Comparison of ENCODE assay signal across 8 mouse cellular contexts in the genomic region with DNA sequence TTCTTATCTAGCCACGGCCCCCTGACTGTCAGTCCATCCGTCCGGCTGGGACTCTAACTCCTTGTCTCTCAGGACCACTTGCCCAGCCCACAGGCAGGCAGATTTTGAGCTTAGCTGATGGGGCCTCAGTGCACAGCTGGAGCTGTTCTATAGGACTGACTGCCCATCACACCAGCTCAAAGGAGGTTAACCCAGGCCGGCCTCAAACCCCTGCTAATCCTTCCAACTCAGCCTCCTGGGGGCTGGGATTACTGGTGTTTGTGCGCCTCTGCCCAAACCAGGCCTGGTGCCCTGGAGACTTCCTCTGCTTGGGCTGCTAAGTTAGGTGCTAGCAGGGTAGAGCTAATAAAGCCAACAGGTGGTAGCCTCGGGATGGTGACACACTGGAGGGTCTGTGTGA. TPM values are rescaled to one million over a fixed set of nuclear protein-coding genes. Genes with fewer than 3 reads are reported as not detected.
A peak's percentile ranks its signal among the peaks of the same experiment; 100 is the strongest.
DNase-seq lines count a peak whose midpoint lies in the region; ATAC-seq and TF ChIP-seq lines count a peak whose summit lies in the region.

No protein-coding gene starts in this region.

- TF ChIP-seq CTCF in heart, adult 2 months (IDR thresholded peaks at IDR 0.05) = no peak
- no peak for TF ChIP-seq CTCF in E14TG2a.4 (conservative IDR thresholded peaks at IDR 0.05; ENCODE audit: low read length)

- WGBS in heart, adult 2 months = 74% methylated on average over 6 of the region's 6 CpGs
- 19% methylated on average over 6 of the region's 6 CpGs for WGBS in forebrain, embryonic 14.5 days
- WGBS in liver, embryonic 13.5 days (ENCODE audit: insufficient replicate concordance) = 36% methylated on average over 6 of the region's 6 CpGs

- peaks cover 31% of the 10 kb centered on the region for H3K36me3 ChIP-seq in heart, adult 2 months (ENCODE audit: control insufficient read depth, insufficient read depth, low read length)
- peaks cover 99% of the 10 kb centered on the region for H3K36me3 ChIP-seq in E14TG2a.4 (ENCODE audit: insufficient read depth, low read length)
- H3K36me3 ChIP-seq in forebrain, embryonic 14.5 days (ENCODE audit: control insufficient read depth, insufficient read depth, low read length) = peaks cover 57% of the 10 kb centered on the region
- peaks cover 27% of the 10 kb centered on the region for H3K36me3 ChIP-seq in liver, embryonic 13.5 days

- H3K9me3 ChIP-seq in E14TG2a.4 (ENCODE audit: low read length) = no peaks in the 10 kb centered on the region
- no peaks in the 10 kb centered on the region for H3K9me3 ChIP-seq in forebrain, embryonic 14.5 days (replicated peaks; ENCODE audit: control insufficient read depth, low read length)
- no peaks in the 10 kb centered on the region for H3K9me3 ChIP-seq in liver, embryonic 13.5 days (replicated peaks)

- TF ChIP-seq EP300 in heart, adult 2 months (IDR thresholded peaks at IDR 0.05; ENCODE audit: insufficient read depth, low read depth, low read length) = no peak

- no peaks in the 10 kb centered on the region for H3K27me3 ChIP-seq in heart, adult 2 months (ENCODE audit: control insufficient read depth, insufficient read depth, low read length)
- H3K27me3 ChIP-seq in E14TG2a.4 (ENCODE audit: insufficient read depth, low read length) = no peaks in the 10 kb centered on the region
- H3K27me3 ChIP-seq in forebrain, embryonic 14.5 days (replicated peaks; ENCODE audit: control insufficient read depth, insufficient read depth, low read length) = no peaks in the 10 kb centered on the region
- no peaks in the 10 kb centered on the region for H3K27me3 ChIP-seq in liver, embryonic 13.5 days

- H3K79me2 ChIP-seq in heart, adult 2 months (replicated peaks; ENCODE audit: control insufficient read depth, insufficient read depth, low read length) = no peaks in the 10 kb centered on the region

- H3K4me2 ChIP-seq in forebrain, embryonic 14.5 days (ENCODE audit: low read length) = no peak overlapping the region
- 0 out of 2 replicates have a peak overlapping the region, but pooled peaks have one; percentile 12 for H3K4me2 ChIP-seq in liver, embryonic 13.5 days

- ATAC-seq in forebrain, embryonic 14.5 days = 0 out of 2 replicates have a peak, but pooled peaks have one; percentile 2
- no peak for ATAC-seq in liver, embryonic 13.5 days (ENCODE audit: low read depth)

- TF ChIP-seq POLR2A in heart, adult 2 months (IDR thresholded peaks at IDR 0.05; ENCODE audit: insufficient read depth, low read depth, low read length) = no peak

- H3K9ac ChIP-seq in heart, adult 2 months (ENCODE audit: low read depth, low read length) = no peak overlapping the region
- no peak overlapping the region for H3K9ac ChIP-seq in forebrain, embryonic 14.5 days (ENCODE audit: low read length)
- no peak overlapping the region for H3K9ac ChIP-seq in liver, embryonic 13.5 days

- H3K4me1 ChIP-seq in heart, adult 2 months (ENCODE audit: control insufficient read depth, insufficient read depth, low read length) = peaks cover 52% of the 10 kb centered on the region
- peaks cover 100% of the 10 kb centered on the region for H3K4me1 ChIP-seq in E14TG2a.4 (replicated peaks; ENCODE audit: low read depth, low read length)
- peaks cover 15% of the 10 kb centered on the region for H3K4me1 ChIP-seq in forebrain, embryonic 14.5 days (ENCODE audit: control insufficient read depth, insufficient read depth, low read length)
- peaks cover 97% of the 10 kb centered on the region for H3K4me1 ChIP-seq in liver, embryonic 13.5 days (replicated peaks)

- H3K4me3 ChIP-seq in heart, adult 2 months = no peak overlapping the region
- H3K4me3 ChIP-seq in E14TG2a.4 (replicated peaks; ENCODE audit: low read length) = peak overlapping the region; percentile 54
- no peak overlapping the region for H3K4me3 ChIP-seq in forebrain, embryonic 14.5 days (ENCODE audit: low read depth, low read length)
- no peak overlapping the region for H3K4me3 ChIP-seq in liver, embryonic 13.5 days (replicated peaks)

- intact Hi-C loops in heart, adult 2 months (cut with DNase I) = no loop called here
- intact Hi-C loops in heart, postnatal 25 days (cut with DNase I) = no loop called here

- H3K27ac ChIP-seq in heart, adult 2 months = peak overlapping the region; percentile 52
- peak overlapping the region; percentile 74; the same call in 1 of the 2 replicates for H3K27ac ChIP-seq in forebrain, embryonic 14.5 days (ENCODE audit: low read depth, low read length)
- 0 out of 2 replicates have a peak overlapping the region, but pooled peaks have one; percentile 47 for H3K27ac ChIP-seq in liver, embryonic 13.5 days

- no peak for DNase-seq in heart, adult 2 months
- no peak for DNase-seq in heart, postnatal 25 days (ENCODE audit: low spot score)
- no peak for DNase-seq in forebrain, embryonic 14.5 days (ENCODE audit: low spot score)
- no peak for DNase-seq in liver, embryonic 13.5 days
- DNase-seq in thymus, postnatal 14 days = no peak
- DNase-seq in Muller cell, postnatal 12 days (ENCODE audit: inconsistent ontology term) = no peak
- DNase-seq in MN1 (ENCODE audit: low spot score) = no peak

RNA-seq across cellular contexts. Expression of gene Lasp1, which starts 19.2 kb away (rescaled TPM):
- total RNA-seq in heart, adult 2 months (2021) = 10 to 100 TPM; 28.2 to 31.6 TPM
- 31.1 and 38.5 TPM in 2 replicates for polyA plus RNA-seq in heart, adult 2 months (2012; rRNA removed)
- 10 to 100 TPM; 41.3 to 46.2 TPM for total RNA-seq in heart, postnatal 25 days (2021)
- polyA plus RNA-seq in forebrain, embryonic 14.5 days (2014; fragmentation: Nextera tagmentation; extraction: Ambion mirVana) = 77.6 and 94.6 TPM in 2 replicates
- 27.5 and 31.2 TPM in 2 replicates for polyA plus RNA-seq in liver, embryonic 13.5 days (2015; fragmentation: Nextera tagmentation; extraction: Ambion mirVana)

RNA-seq across cellular contexts. Expression of gene B230217C12Rik, which starts 22.6 kb away (rescaled TPM):
- 1 to 10 TPM in 1 of 2 experiments, under 1 TPM in 1; 0.64 to 1.6 TPM for total RNA-seq in heart, adult 2 months (2021)
- polyA plus RNA-seq in heart, adult 2 months (2012; rRNA removed) = 2.3 and 2.7 TPM in 2 replicates
- total RNA-seq in heart, postnatal 25 days (2021) = under 1 TPM; 0.83 to 0.87 TPM
- polyA plus RNA-seq in forebrain, embryonic 14.5 days (2014; fragmentation: Nextera tagmentation; extraction: Ambion mirVana) = 20.3 and 21.5 TPM in 2 replicates
- polyA plus RNA-seq in liver, embryonic 13.5 days (2015; fragmentation: Nextera tagmentation; extraction: Ambion mirVana) = 0.85 and 1.3 TPM in 2 replicates

RNA-seq across cellular contexts. Expression of gene Rpl23, which starts 35.8 kb away (rescaled TPM):
- 100 to 1,000 TPM; 509 to 574 TPM for total RNA-seq in heart, adult 2 months (2021)
- polyA plus RNA-seq in heart, adult 2 months (2012; rRNA removed) = 103 and 140 TPM in 2 replicates
- total RNA-seq in heart, postnatal 25 days (2021) = 100 to 1,000 TPM; 454 to 515 TPM
- 348 and 451 TPM in 2 replicates for polyA plus RNA-seq in forebrain, embryonic 14.5 days (2014; fragmentation: Nextera tagmentation; extraction: Ambion mirVana)
- 436 and 468 TPM in 2 replicates for polyA plus RNA-seq in liver, embryonic 13.5 days (2015; fragmentation: Nextera tagmentation; extraction: Ambion mirVana)

RNA-seq across cellular contexts. Expression of gene 1700001P01Rik, which starts 42.3 kb away (rescaled TPM):
- total RNA-seq in heart, adult 2 months (2021) = not detected
- polyA plus RNA-seq in heart, adult 2 months (2012; rRNA removed) = 0.20 TPM in 1 of 2 replicates, not detected in the other
- total RNA-seq in heart, postnatal 25 days (2021) = not detected
- polyA plus RNA-seq in forebrain, embryonic 14.5 days (2014; fragmentation: Nextera tagmentation; extraction: Ambion mirVana) = 0.50 TPM in 1 of 2 replicates, not detected in the other
- polyA plus RNA-seq in liver, embryonic 13.5 days (2015; fragmentation: Nextera tagmentation; extraction: Ambion mirVana) = 0.19 and 0.22 TPM in 2 replicates

RNA-seq across cellular contexts. Expression of gene Cwc25, which starts 51.6 kb away (rescaled TPM):
- total RNA-seq in heart, adult 2 months (2021) = 1 to 10 TPM; 7.6 to 7.9 TPM
- polyA plus RNA-seq in heart, adult 2 months (2012; rRNA removed) = 6.0 and 8.7 TPM in 2 replicates
- 1 to 10 TPM; 7.0 to 7.2 TPM for total RNA-seq in heart, postnatal 25 days (2021)
- polyA plus RNA-seq in forebrain, embryonic 14.5 days (2014; fragmentation: Nextera tagmentation; extraction: Ambion mirVana) = 9.9 and 11.1 TPM in 2 replicates
- polyA plus RNA-seq in liver, embryonic 13.5 days (2015; fragmentation: Nextera tagmentation; extraction: Ambion mirVana) = 7.0 and 7.7 TPM in 2 replicates
